Mouse (Mus musculus) urinary bladder, postnatal 10 days (tissue): ENCODE measurements at regions not wholly inside any gene's neighbourhood (a gene's known extent, or its start where the extent isn't known, plus 50 kb on each side); places are given as distances from the start of the nearest gene placed in this dataset.

Experiments
- DNase-seq: peaks from one replicate; pipeline ENCODE4 v3.0.0; 2022; ENCODE audit warnings: low spot score

DNA sequence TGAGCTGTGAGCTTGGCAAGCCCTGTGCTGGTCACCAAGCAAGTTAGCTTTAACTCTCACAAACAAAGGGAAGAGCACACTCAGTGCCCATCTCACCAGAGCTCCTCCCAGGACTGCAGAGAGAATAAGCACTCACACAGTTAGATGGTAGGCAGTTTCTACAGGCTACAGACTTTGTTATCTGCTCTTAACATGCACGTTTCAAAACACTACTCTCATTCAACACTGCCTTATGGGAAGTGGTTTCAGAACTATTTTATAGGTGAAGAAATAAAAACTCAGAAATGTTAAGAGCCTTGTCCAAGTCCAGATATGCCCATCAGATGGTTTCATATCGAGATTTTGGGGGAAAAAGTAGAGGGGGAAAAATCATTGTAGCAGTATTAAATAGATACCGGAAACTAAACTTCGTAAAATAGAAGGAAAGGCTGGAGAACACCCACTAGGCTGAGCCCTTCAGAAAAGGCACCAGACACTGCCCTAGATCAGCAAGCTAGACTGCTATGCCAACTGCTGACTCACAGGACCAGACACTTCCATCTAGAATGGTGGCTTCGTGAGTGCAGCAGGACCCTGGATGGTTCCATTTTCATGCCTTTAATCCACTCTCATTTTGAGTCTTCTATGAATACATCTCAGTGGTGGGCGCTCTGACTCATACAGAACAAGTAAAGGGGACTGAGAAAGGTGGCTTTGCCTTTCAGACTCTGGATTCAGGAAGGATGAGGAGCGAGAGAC is 51.3 kb upstream of the Serbp1 start:
- no peak for DNase-seq

- no peak for DNase-seq
Observed at GRCm38 (mm10) chr6:67184662-67185061, 53.3 kb upstream of the Serbp1 start.

DNA sequence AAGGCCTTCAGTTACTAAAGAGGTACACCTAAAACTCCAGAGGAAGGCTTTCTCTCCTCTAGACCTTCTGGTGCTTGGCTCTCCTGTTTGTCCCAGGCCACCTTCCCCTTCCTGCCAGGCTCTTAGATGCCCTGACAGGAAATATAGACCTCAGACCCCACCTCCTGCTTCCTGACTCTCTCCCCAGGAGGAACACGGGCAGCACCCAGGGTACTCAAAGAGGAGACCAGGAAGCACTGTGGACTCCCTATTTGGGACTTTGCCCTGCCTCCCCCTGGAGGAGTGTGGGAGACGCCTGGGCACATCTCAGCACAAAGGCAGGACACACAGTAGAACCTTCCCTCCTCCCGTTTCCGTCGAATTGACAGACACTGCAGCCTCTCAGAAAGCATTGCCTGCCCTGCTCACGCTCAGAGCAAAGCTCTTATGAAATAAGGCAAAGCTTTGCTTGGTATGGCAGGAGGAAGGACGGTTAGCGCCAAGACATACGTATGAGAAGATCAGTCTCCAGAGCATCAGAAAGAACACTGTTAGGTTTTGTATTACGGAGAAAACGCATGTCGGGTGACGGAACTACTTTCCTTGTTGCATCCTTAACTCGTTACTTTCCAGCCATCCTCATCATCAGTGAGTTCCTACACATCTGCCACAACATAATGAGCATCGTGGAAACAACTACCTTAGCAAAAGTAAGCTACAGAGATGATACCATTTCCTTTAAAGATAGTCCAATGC is 54.3 kb upstream of the Serbp1 start:
- DNase-seq, result no peak

GRCm38 (mm10) chr6:67182453-67182852 is 55.5 kb upstream of the Serbp1 start:
- no peak for DNase-seq

DNA sequence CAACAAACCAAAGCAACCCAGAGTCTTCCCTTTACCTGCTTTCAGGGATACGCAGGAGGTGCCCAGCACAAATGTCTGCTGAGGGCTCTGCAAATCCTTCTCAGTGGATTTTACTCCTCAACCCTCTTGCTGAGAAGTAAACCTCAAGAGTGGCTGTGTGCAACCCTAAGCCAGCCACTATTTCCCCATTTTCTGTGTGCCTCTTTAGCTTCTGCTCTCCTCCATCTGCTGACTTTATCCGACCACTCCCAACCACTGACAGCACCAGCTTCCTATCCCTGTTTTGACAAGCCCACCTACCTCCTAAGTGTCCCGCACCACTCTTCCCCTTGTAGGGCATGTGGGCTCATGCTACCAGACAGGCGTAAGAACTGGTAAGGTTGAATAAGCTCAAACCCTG is 56.5 kb upstream of the Serbp1 start:
- DNase-seq, result no peak

DNA sequence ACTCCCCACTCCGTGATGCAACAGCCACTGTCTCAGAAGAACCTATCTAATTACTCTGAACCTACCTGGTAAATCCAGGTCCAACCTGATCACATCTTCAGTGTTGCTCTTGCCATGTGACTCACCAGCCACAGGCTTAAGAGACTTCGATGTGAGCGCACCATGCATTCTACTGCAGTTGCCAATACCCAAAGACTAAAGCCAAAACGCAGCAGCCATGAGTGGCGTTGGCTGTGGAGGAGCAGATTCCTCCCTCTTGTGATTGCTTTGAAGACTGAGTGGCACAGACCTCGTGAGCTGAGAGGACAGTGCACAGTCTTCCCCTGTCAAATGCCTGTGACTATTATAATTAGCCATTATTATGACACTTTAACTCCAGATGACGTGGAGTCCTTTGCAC is 58.6 kb upstream of the Serbp1 start:
- no peak for DNase-seq

GRCm38 (mm10) chr6:67178531-67178930 is 59.4 kb upstream of the Serbp1 start:
- DNase-seq, result no peak

DNA sequence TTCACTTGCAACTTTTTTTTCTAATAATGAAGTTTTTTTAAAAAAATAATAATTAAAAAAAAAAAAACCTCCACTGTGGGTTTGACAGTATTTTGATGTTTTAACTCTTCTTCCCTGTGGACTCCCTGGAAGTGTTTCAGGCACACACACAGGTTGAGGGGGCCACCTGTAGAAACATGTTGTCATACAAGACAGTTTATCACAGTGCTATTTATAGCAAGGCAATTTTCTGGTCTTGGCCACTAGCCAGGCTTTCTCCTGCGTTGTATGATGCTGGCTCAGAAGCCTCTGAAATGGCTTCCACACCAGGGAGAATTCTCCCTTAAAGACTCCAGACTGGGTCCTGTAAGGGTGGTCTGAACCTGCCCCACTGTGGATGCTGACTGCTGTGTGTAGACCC is 59.9 kb upstream of the Serbp1 start:
- DNase-seq, result no peak

GRCm38 (mm10) chr6:67170674-67170946 is 67.4 kb upstream of the Serbp1 start:
- DNase-seq, result no peak

DNA sequence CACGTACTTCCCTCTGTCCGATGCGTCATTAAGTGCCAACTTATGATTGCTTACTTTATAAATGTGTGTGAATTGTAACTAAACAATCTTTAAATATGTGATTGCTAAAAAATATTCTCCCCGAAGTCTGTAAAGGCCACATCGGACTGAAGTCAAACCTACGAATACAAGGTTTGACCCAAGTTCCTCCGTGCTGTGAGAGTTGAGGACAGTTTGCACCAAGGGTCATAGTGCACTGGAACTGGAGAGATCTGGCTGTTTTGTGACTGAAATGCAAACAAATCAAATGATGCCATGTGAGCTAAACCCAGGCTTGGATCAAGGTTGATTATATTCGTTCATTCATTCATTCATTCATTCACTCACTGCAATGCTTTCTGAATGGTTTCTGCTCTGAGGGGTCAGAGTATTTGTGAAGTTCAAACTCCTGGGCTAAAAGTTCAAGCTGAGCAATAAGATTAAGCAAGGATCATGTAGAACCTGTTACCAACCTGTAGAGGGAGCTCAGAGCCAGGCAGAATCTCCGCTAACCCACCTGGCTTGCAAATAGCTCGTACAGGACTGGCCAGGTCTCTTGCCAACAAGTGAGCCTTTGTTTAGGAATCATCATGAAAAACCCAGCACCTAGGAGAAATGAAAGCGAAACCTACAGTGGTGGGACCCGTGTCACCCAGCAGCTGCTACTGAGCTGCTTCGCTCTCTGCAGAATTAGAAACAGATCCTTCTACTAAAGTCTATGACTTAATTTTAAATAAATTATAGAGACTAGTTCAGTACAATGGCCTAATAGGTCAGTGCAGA is 67.9 kb upstream of the Serbp1 start:
- no peak for DNase-seq

DNA sequence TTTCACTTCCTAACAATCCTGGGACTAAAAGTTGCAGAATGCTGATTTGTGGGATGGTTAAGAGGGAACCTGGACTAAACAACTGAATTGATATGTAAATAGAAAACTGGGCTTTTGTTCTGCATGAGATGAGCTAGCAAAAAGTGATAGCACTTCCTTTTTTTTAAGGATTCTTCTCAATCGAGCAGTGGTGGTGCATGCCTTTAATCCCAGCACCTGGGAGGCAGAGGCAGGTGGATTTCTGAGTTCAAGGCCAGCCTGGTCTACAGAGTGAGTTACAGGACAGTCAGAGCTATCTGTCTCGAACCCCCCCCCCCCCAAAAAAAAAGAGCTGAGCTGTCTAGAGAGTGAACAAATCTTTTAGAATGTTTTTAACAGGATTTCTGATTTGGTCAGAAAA is 69.2 kb upstream of the Serbp1 start:
- no peak for DNase-seq

DNA sequence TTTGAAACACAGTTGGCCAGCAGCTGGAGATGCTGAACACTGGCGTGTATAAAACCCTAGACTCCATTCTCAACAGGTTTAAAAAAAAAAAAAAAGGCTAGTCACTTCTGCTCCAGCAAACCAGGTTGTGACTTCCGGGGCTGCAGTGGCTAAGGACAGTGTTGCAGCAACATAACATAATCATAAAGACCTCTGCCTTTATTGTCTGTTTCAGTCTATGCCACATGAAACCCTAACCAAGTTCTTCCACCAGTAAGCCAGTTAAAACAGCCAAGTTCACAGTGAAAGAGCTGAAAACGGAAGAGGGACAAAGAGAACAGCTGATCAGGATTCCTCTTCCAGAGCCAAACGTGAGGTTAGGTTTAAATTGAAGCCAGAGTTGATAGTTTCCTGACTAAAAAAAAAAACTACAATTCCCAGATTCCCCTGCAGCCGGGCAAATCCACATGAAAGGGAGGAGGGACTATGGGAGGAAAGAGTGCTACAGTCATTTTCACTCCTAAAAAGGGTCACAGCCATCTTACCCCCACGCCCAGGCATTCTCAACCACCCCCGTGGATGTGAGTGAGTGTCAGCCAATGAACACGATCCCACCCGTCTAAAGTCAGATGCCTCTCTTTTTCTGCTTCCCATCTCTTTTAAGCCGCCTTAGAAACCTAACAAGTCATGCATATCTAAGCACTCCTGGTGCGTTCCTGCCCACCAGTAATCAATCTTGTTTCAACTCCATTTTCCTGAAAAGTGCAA is 69.8 kb upstream of the Serbp1 start:
- no peak for DNase-seq

- no peak for DNase-seq
Observed at GRCm38 (mm10) chr6:67165091-67165490, 72.9 kb upstream of the Serbp1 start.

GRCm38 (mm10) chr6:67163947-67164346 is 74.0 kb upstream of the Serbp1 start:
- DNase-seq, result no peak

DNA sequence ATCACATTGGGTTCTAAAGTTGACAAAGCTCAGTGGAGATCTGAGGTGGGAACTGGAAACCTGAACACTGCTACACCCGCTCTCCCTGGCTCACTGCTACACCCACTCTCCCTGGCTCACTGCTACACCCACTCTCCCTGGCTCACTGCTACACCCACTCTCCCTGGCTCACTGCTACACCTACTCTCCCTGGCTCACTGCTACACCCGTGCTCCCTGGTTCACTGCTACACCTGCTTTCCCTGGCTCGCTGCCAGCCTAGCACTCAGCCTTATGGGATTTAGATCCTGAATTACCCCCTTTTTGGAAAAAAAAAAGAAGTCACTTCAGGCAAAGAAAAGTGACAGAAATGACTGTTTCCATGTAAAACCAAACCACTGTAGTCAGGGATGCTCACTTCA is 75.2 kb upstream of the Serbp1 start:
- no peak for DNase-seq

DNA sequence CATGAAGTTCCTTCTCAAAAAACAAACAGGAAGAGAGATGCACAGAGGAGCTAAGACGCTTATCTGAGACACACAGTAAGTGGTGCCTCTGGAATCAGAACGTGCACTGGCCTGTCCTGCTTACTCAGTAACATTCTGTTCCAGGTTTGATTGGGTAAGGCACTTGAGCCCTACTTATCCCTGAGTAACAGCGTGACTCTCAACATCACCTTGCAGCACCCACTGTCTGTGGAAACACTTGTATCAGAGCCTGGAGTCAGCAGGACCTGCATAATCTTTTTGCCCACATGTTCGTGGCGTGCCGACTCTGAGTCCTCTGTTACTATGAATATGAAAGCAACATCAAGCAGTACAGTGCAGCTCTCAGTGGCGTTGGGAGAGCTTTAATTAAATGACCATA is 76.4 kb upstream of the Serbp1 start:
- DNase-seq, result no peak

GRCm38 (mm10) chr6:67160564-67160963 is 77.4 kb upstream of the Serbp1 start:
- DNase-seq, result no peak

DNA sequence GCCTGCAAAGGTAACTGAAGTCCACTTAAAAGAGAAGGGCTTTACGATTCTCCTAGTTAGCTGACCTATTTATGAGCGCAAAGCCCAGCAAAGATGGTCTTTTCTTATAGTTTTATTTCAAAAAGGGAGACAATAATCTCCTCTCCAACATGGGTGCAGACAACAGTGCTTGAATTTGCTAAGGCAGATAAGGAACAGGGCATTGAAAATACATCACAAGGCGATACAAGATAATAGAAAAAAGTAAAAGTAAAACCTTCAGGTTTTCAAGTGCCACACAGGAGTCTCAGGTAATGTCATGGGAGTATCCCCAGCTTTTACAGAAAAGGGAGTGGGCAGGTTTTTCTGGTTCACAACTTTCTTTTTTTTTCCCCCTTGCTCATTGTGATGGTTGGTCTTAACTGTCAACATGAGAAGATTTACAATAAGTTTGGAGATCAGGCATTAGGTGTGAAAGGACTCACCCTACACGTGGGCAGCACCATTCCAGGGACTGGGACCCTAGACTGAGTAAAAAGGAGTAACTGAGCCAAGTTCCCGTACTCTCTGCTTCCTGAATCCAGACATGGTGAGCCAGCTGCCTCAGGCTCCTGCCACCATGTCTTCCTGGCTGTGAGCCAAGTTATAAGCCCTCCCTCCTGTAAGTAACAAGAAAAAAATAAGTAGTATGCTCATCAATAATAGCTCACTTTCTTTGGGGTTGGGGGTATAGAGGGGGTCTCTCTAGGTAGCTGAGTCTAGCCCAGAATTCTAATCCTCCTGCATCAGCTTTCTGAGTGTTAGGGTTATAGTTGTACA is 78.1 kb upstream of the Serbp1 start:
- DNase-seq, result no peak

DNA sequence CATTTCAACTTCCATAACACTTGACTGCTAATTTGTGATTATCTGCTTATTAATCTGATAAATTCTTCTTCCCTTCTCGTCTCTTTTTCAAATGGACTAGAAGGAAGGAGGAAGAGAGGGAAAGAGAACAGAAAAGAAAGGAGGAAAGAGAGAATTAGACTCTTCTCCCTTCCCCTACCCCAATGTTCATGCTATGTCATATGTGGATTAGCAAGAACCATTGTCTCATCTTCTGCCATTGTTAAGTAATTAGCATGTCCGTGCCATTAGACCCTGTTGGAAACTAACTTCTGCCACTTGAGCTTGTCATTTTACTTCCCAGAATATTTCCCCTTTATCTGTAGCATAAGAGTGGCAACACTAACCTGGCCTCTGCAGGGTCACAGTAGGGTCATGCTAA is 78.8 kb upstream of the Serbp1 start:
- DNase-seq, result no peak

DNA sequence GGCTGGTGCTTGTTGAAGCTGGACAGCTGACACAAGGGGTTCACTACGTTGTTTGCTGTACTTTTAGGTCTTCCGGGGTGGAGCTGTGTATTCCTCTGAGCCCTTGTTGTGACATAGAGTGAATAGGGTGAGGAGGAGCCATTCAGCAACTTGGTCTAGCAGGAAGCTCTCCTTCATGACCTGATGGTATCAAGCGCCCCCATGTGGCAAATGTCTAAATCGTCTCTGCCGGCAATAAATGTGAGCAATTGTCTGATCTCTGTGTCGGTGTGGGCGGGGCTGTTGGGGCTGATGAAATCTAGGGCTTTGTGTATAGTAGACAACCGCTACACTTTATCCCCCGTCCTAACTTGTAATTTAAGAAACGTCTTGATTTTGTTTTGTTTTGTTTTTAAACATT is 79.2 kb upstream of the Serbp1 start:
- peak; percentile 57 for DNase-seq

GRCm38 (mm10) chr6:67152845-67153468 is 85.0 kb upstream of the Serbp1 start:
- no peak for DNase-seq
